In the genomic region with DNA sequence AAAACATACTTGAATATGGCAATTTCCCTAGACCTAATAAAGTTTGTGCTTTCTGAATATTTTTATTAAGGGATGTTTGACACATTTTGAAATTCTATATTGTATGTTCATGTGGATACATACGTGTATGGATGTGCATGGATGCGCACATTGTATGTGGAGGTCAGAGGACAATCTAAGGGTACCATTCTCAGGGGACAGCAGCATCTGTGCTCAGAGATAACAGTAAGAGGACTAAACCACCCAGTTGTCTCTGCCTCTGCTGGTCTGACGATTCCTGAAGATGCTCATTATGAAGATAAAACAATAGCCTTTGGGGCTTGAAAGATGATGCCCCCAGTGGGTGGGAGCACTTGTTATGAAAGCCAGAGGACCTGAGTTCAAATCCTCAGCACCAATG, we compare ENCODE assay signal across 24 mouse cellular contexts. TPM values are rescaled to one million over a fixed set of nuclear protein-coding genes. Genes with fewer than 3 reads are reported as not detected.
A peak's percentile ranks its signal among the peaks of the same experiment; 100 is the strongest.
DNase-seq lines count a peak whose midpoint lies in the region; ATAC-seq and TF ChIP-seq lines count a peak whose summit lies in the region.
"Had no signal": no experiment of that assay in that cellular context is flagged by ENCODE, and none has a peak within 500 bp of the region (broad histone marks: within the 10 kb centered on the region; RNA-seq: fewer than 3 reads in every experiment).

No protein-coding gene starts in this region.

- H3K9ac ChIP-seq in liver, embryonic 14.5 days (replicated peaks) = no peak overlapping the region
- no peak overlapping the region for H3K9ac ChIP-seq in liver, postnatal 0 days (replicated peaks)
- H3K9ac ChIP-seq: embryonic facial prominence, embryonic 12.5 days; embryonic facial prominence, embryonic 15.5 days; forebrain, embryonic 13.5 days; hindbrain, embryonic 12.5 days; hindbrain, embryonic 15.5 days had no signal

- no peak overlapping the region for H3K4me2 ChIP-seq in liver, embryonic 14.5 days (ENCODE audit: low read depth)
- H3K4me2 ChIP-seq in liver, postnatal 0 days (ENCODE audit: low read depth, low read length) = no peak overlapping the region
- H3K4me2 ChIP-seq: embryonic facial prominence, embryonic 12.5 days; embryonic facial prominence, embryonic 15.5 days; forebrain, embryonic 13.5 days; heart, embryonic 11.5 days; hindbrain, embryonic 12.5 days; hindbrain, embryonic 15.5 days had no signal

- H3K9me3 ChIP-seq in liver, embryonic 14.5 days (ENCODE audit: control insufficient read depth, low read length) = no peaks in the 10 kb centered on the region
- no peaks in the 10 kb centered on the region for H3K9me3 ChIP-seq in liver, postnatal 0 days (ENCODE audit: low read length)
- H3K9me3 ChIP-seq: embryonic facial prominence, embryonic 12.5 days; embryonic facial prominence, embryonic 15.5 days; forebrain, embryonic 10.5 days; forebrain, embryonic 13.5 days; hindbrain, embryonic 12.5 days; hindbrain, embryonic 15.5 days had no signal

- WGBS in liver, embryonic 14.5 days (ENCODE audit: insufficient replicate concordance) = 38% methylated on average over 3 of the region's 3 CpGs
- 61% methylated on average over 3 of the region's 3 CpGs for WGBS in liver, postnatal 0 days (ENCODE audit: insufficient replicate concordance)

- H3K4me3 ChIP-seq in liver, embryonic 14.5 days (ENCODE audit: insufficient read depth in 1 of 2, low read depth in 2 of 2, low read length in 2 of 2) = no peak overlapping the region
- H3K4me3 ChIP-seq in liver, postnatal 0 days (ENCODE audit: low read depth, low read length) = no peak overlapping the region
- H3K4me3 ChIP-seq: embryonic facial prominence, embryonic 12.5 days; embryonic facial prominence, embryonic 15.5 days; erythroblast, embryonic 14.5 days; forebrain, embryonic 10.5 days; forebrain, embryonic 13.5 days; heart, adult 2 months; hindbrain, embryonic 12.5 days; hindbrain, embryonic 15.5 days had no signal

- ATAC-seq in erythroblast, adult 5-6 weeks (replicated peaks; ENCODE audit: low FRiP score, poor library complexity, severe bottlenecking) = peak; percentile 67
- ATAC-seq in erythroid progenitor cell, adult 5-6 weeks (replicated peaks; ENCODE audit: low FRiP score, poor library complexity, severe bottlenecking) = peak; percentile 78
- ATAC-seq in liver, embryonic 14.5 days (ENCODE audit: insufficient read depth) = peak; percentile 76
- ATAC-seq in liver, postnatal 0 days = no peak
- ATAC-seq: CD4-positive, CD25-positive, alpha-beta regulatory T cell, adult 4 months; forebrain, embryonic 13.5 days; forebrain, embryonic 16.5 days had no signal

- H3K27ac ChIP-seq in liver, embryonic 14.5 days = no peak overlapping the region
- H3K27ac ChIP-seq in liver, postnatal 0 days (ENCODE audit: low read depth) = no peak overlapping the region
- H3K27ac ChIP-seq: embryonic facial prominence, embryonic 12.5 days; embryonic facial prominence, embryonic 15.5 days; forebrain, embryonic 10.5 days; forebrain, embryonic 13.5 days; heart, adult 2 months; hindbrain, embryonic 12.5 days; hindbrain, embryonic 15.5 days had no signal

- TF ChIP-seq CTCF in liver, embryonic 14.5 days (IDR thresholded peaks at IDR 0.05; ENCODE audit: low read depth) = no peak
- no peak for TF ChIP-seq CTCF in liver, postnatal 0 days (IDR thresholded peaks at IDR 0.05; ENCODE audit: low read depth)

- H3K4me1 ChIP-seq in liver, embryonic 14.5 days (replicated peaks; ENCODE audit: control insufficient read depth in 2 of 2, insufficient read depth in 2 of 2, low read length in 1 of 2) = peaks cover 4 to 7% of the 10 kb centered on the region in 2 experiments; a peak in 3 of 4 replicates
- H3K4me1 ChIP-seq in liver, postnatal 0 days (ENCODE audit: insufficient read depth) = 0 out of 2 replicates have a peak, but pooled peaks cover 4% of the 10 kb centered on the region
- H3K4me1 ChIP-seq: embryonic facial prominence, embryonic 12.5 days; embryonic facial prominence, embryonic 15.5 days; forebrain, embryonic 10.5 days; forebrain, embryonic 13.5 days; hindbrain, embryonic 12.5 days; hindbrain, embryonic 15.5 days had no signal

- no peaks in the 10 kb centered on the region for H3K36me3 ChIP-seq in liver, embryonic 14.5 days (replicated peaks; ENCODE audit: control insufficient read depth, insufficient read depth, low read depth)
- no peaks in the 10 kb centered on the region for H3K36me3 ChIP-seq in liver, postnatal 0 days (replicated peaks; ENCODE audit: insufficient read depth, low read length)
- H3K36me3 ChIP-seq: forebrain, embryonic 10.5 days; hindbrain, embryonic 12.5 days; hindbrain, embryonic 15.5 days had no signal

- peak; percentile 72 for TF ChIP-seq EP300 in liver, embryonic 14.5 days (IDR thresholded peaks at IDR 0.05; ENCODE audit: low read depth)
- TF ChIP-seq EP300 in liver, postnatal 0 days (IDR thresholded peaks at IDR 0.05; ENCODE audit: low read depth) = peak; percentile 63

- no peak for DNase-seq in liver, embryonic 14.5 days (ENCODE audit: low read depth in 3 of 3, low spot score in 3 of 3)
- no peak for DNase-seq in liver, postnatal 0 days
- no peak for DNase-seq in ovary, postnatal 14 days (ENCODE audit: low spot score)
- DNase-seq in cerebellum, adult 18-20 months = no peak
- no peak for DNase-seq in cerebellum, adult 11 months
- DNase-seq: adrenal gland, adult 2 months; adrenal gland, postnatal 14 days; cerebellum, adult 11-12 months; cerebellum, adult 9-10 months; cerebellum, postnatal 14 days; gastrocnemius, postnatal 25 days; heart, adult 2 months had no signal

- no peaks in the 10 kb centered on the region for H3K27me3 ChIP-seq in liver, embryonic 14.5 days (ENCODE audit: control insufficient read depth, insufficient read depth, low read length)
- H3K27me3 ChIP-seq in liver, postnatal 0 days (ENCODE audit: insufficient read depth, low read length) = no peaks in the 10 kb centered on the region
- H3K27me3 ChIP-seq: embryonic facial prominence, embryonic 12.5 days; embryonic facial prominence, embryonic 15.5 days; forebrain, embryonic 13.5 days; hindbrain, embryonic 12.5 days; hindbrain, embryonic 15.5 days had no signal

RNA-seq across cellular contexts. Expression of a gene that starts 36.7 kb away (rescaled TPM):
- 128 and 146 TPM in 2 replicates for total RNA-seq in erythroblast, adult 5-6 weeks (2015; ENCODE audit: low replicate concordance)
- 47.8 and 50.6 TPM in 2 replicates for total RNA-seq in erythroblast, adult 5-6 weeks (2017; ENCODE audit: low replicate concordance)
- 131 and 136 TPM in 2 replicates for total RNA-seq in erythroid progenitor cell, adult 5-6 weeks (2015; ENCODE audit: low replicate concordance)
- 39.0 and 42.9 TPM in 2 replicates for total RNA-seq in erythroid progenitor cell, adult 5-6 weeks (2017; ENCODE audit: low replicate concordance)
- polyA plus RNA-seq in liver, embryonic 14.5 days (2012; rRNA removed) = 16.2 and 17.4 TPM in 2 replicates
- polyA plus RNA-seq in liver, embryonic 14.5 days (2014; fragmentation: Nextera tagmentation; extraction: Ambion mirVana) = 8.0 and 10.3 TPM in 2 replicates
- 8.8 and 11.8 TPM in 2 replicates for polyA plus RNA-seq in liver, postnatal 0 days (2015; fragmentation: Nextera tagmentation; extraction: Ambion mirVana)
